Mouse (Mus musculus): ENCODE measurements at regions not wholly inside any gene's neighbourhood (a gene's known extent, or its start where the extent isn't known, plus 50 kb on each side); places are given as distances from the start of the nearest gene placed in this dataset.

DNA sequence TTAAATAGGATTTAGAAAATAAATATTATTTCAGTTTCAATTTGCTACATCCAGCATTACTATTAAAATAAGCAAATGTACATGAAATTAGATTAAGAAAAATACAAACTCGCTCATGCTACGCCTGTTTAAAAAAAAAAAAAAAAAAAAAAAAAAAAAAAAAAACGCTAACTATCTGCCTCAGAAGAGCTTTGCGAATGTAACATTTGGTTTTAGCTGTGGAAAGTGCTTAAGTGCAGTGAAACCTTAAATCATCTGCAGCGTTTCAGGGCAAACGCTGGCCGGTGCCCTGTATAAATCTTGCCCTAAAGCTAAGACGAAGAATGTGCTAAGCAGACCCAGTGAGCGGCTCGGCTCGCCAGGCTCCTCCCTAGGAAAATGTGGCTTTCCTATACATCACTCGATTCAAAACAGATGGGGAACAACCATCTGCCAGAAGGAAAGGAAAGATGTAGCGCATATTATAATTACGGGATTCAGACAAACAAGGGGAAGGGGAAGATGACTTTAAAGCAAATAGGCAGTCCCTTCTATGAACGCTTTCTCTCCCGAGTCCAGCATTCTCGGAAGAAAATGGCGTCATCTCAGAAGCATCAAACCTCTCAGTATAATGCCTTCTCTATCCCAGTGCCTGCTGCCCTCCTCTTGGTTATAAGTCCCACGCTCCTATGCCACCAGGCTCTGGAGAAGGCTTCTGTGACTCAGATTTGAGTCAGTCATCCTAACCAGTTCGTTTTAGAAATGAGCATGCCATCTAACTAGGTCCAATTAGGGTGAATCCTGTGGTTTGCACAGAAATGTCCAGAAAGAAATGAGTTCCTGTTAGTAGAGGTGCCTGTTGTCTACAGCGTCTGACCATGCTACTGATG, 105.2 kb upstream of the Supt20 start:
- TF ChIP-seq POLR2A (IDR thresholded peaks at IDR 0.05; ENCODE audit: borderline replicate concordance, insufficient read depth, low read length) (no peak), CTCF (IDR thresholded peaks at IDR 0.05; ENCODE audit: borderline replicate concordance, insufficient read depth, low read depth, low read length) (no peak)

All from cerebellum, adult 2 months (tissue).